Mouse (Mus musculus) urinary bladder, adult 18-20 months (tissue): ENCODE measurements around the gene Krtap4-13.
"Not testable (repeated sequence)": the region's sequence is repeated elsewhere in the genome, so short reads cannot be mapped to it uniquely, and the experiment has no call there.

Experiments used
- DNase-seq, 2 experiments: peaks; one replicate each; pipeline ENCODE4 v3.0.0; 2022; ENCODE audit warnings: low spot score in 2 of 2, mixed read lengths in 2 of 2

Gene Krtap4-13

GRCm38 (mm10) chr11:99809792-99810191, at the start of gene Krtap4-13:
Krtap4-13 (minus strand) TSS chr11:99809892.
- DNase-seq: not testable (repeated sequence)

- no peak for DNase-seq
Observed at GRCm38 (mm10) chr11:99858761-99859160, 49.1 kb upstream of the Krtap4-13 start.

- no peak for DNase-seq
Observed at GRCm38 (mm10) chr11:99857617-99858016, 47.9 kb upstream of the Krtap4-13 start, which contains the start of gene Gm11568. Gm11568 (plus strand) TSS chr11:99857917.

- no peak for DNase-seq
Observed at GRCm38 (mm10) chr11:99854121-99854520, 44.4 kb upstream of the Krtap4-13 start.

GRCm38 (mm10) chr11:99851508-99851907, 41.8 kb upstream of the Krtap4-13 start, which contains the start of gene Krtap4-16:
Krtap4-16 (minus strand) TSS chr11:99851608.
- DNase-seq: no peak

GRCm38 (mm10) chr11:99846746-99847145, 37.1 kb upstream of the Krtap4-13 start:
- DNase-seq: no peak

- DNase-seq: no peak
Observed at GRCm38 (mm10) chr11:99842185-99842584, 32.5 kb upstream of the Krtap4-13 start.

GRCm38 (mm10) chr11:99837966-99838365, 28.3 kb upstream of the Krtap4-13 start, which contains the start of gene 2300003K06Rik:
2300003K06Rik (minus strand) TSS chr11:99838066.
- no peak for DNase-seq

GRCm38 (mm10) chr11:99815566-99815965, 5.9 kb upstream of the Krtap4-13 start, which contains the start of gene Gm11564:
Gm11564 (minus strand) TSS chr11:99815666.
- not testable (repeated sequence) for DNase-seq

- DNase-seq: not testable (repeated sequence)
Observed at GRCm38 (mm10) chr11:99804346-99804745, 5.3 kb downstream of the Krtap4-13 start, which contains the start of gene Gm11554. Gm11554 (minus strand) TSS chr11:99804446.

- not testable (repeated sequence) for DNase-seq
Observed at GRCm38 (mm10) chr11:99798832-99799231, 10.9 kb downstream of the Krtap4-13 start, which contains the start of gene Gm11569. Gm11569 (minus strand) TSS chr11:99798932.

- no peak for DNase-seq
Observed at GRCm38 (mm10) chr11:99793367-99793766, 16.3 kb downstream of the Krtap4-13 start, which contains the start of gene Gm11596. Gm11596 (minus strand) TSS chr11:99793467.

GRCm38 (mm10) chr11:99784900-99785299, 24.8 kb downstream of the Krtap4-13 start, which contains the start of gene Krtap4-9:
Krtap4-9 (plus strand) TSS chr11:99785200.
- DNase-seq: not testable (repeated sequence)

- no peak for DNase-seq
Observed at GRCm38 (mm10) chr11:99780604-99781003, 29.1 kb downstream of the Krtap4-13 start, which contains the start of gene Krtap4-8. Krtap4-8 (minus strand) TSS chr11:99780704.

GRCm38 (mm10) chr11:99778401-99778800, 31.3 kb downstream of the Krtap4-13 start:
- no peak for DNase-seq

GRCm38 (mm10) chr11:99772813-99773212, 36.9 kb downstream of the Krtap4-13 start, which contains the start of gene Gm11595:
Gm11595 (minus strand) TSS chr11:99772913.
- DNase-seq: not testable (repeated sequence)

GRCm38 (mm10) chr11:99768410-99768809, 41.3 kb downstream of the Krtap4-13 start:
- DNase-seq: no peak
